Mouse (Mus musculus) lung, adult 2 months (tissue): ENCODE results near the gene Map2k6. TPM values are rescaled to one million over a fixed set of nuclear protein-coding genes. Genes with fewer than 3 reads are reported as not detected.

ENCODE experiments used
- DNase-seq: peaks from one replicate; pipeline ENCODE4 v3.0.0; 2022
- H3K4me1 ChIP-seq: fragments of 200-500 bp; 2 replicates; pipeline ENCODE4 v1.6.1; 2011; ENCODE audit warnings: low read length; ENCODE audit not compliant: control insufficient read depth, insufficient read depth
- H3K4me3 ChIP-seq: fragments of 200-500 bp; replicated peaks from 2 replicates; pipeline ENCODE3; 2011; ENCODE audit warnings: low read depth, mild to moderate bottlenecking, control low read depth, low read length; ENCODE audit errors: extremely low read depth
- CTCF ChIP-seq: fragments of 200-500 bp; IDR thresholded peaks from 2 replicates; pipeline ENCODE4 v1.5.1; 2011; ENCODE audit warnings: mild to moderate bottlenecking, low read length, control low read depth; ENCODE audit not compliant: insufficient read depth
- POLR2A ChIP-seq: fragments of 200-500 bp; IDR thresholded peaks from 2 replicates; pipeline ENCODE4 v1.6.1; 2011; ENCODE audit warnings: low read depth, mild to moderate bottlenecking, control low read depth, low read length, borderline replicate concordance; ENCODE audit errors: extremely low read depth
- WGBS: fragments of 180-500 bp; shearing (Covaris S2); methylation state at CpG from one replicate; pipeline ENCODE4 v1.1.7; 2018; 5-methylcytosine and 5-hydroxymethylcytosine counted together
- polyA plus RNA-seq: library from polyadenylated mRNA; depleted of rRNA; stranded (reverse); fragments of >200 nt; gene quantifications from 2 replicates; pipeline ENCODE4 v1.2.3, GENCODE M21; 2012; rRNA removed

Gene Map2k6
- polyA plus RNA-seq, 1 experiment = 2.1 TPM

DNA sequence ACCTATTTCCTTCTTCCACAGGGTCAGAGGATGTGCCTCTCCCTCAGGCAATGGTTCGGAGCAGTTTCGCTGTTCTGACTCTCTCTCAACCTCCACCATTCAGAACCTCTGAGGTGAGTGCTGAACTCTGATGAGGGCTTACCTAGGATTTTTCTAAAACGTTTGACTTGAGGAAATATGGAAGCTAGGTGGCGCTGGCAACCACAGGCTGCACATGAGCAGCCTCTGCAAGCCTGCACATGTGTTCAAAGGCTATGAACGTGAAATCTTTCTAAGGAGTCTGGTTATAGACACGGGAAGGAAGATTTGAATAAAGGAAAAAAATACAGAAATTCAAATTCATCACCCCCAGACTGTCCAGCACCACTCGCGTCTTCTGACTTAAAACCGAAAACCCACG is 173.6 kb downstream of the Map2k6 start:
- Histone ChIP-seq H3K4me1 (no peaks in the 10 kb centered on the region), H3K4me3 (no peak overlapping the region)
- TF ChIP-seq POLR2A (no peak), CTCF (peak; percentile 69)
- 48% methylated on average over 10 of the region's 10 CpGs for WGBS
- peak; percentile 7 for DNase-seq

Other genes starting within 250 kb of the Map2k6 start
- 1.3 and 2.2 TPM in 2 replicates for gene Abca9, start 230.9 kb upstream of the Map2k6 start, polyA plus RNA-seq
- 0.52 and 1.1 TPM in 2 replicates for gene Abca6, start 147.3 kb upstream of the Map2k6 start, polyA plus RNA-seq
- gene Abca5, start 61.4 kb upstream of the Map2k6 start, polyA plus RNA-seq = 2.5 and 4.1 TPM in 2 replicates